Mouse (Mus musculus) testis, adult 2 months (tissue): Measurements from ENCODE around the gene Rtn4rl1.

Source experiments
- CTCF ChIP-seq: fragments of 200-500 bp; IDR thresholded peaks from 2 replicates; pipeline ENCODE4 v1.5.1; 2012; ENCODE audit warnings: low read depth, mild to moderate bottlenecking, inconsistent platforms, low read length, moderate library complexity; ENCODE audit not compliant: control insufficient read depth, insufficient read depth, insufficient replicate concordance
- POLR2A ChIP-seq: fragments of 200-500 bp; IDR thresholded peaks from 2 replicates; pipeline ENCODE4 v1.6.1; 2012; ENCODE audit warnings: low read depth, mild to moderate bottlenecking, inconsistent platforms, low read length, moderate library complexity; ENCODE audit not compliant: control insufficient read depth

- TF ChIP-seq CTCF = no peak
- no peak for TF ChIP-seq POLR2A
Measured at GRCm38 (mm10) chr11:75154053-75154585, 39.5 kb upstream of the Rtn4rl1 start.
